Mouse (Mus musculus): ENCODE data around the gene Clip3. TPM values are rescaled to one million over a fixed set of nuclear protein-coding genes. Genes with fewer than 3 reads are reported as not detected.

Clip3 gene
- total and polyA plus RNA-seq, 2 experiments from 2014 or later: 140 to 144 TPM

- Histone ChIP-seq H3K4me2 (ENCODE audit: low read depth, low read length, poor library complexity, severe bottlenecking) (no peak overlapping the region), H3K27me3 (ENCODE audit: insufficient read depth, low read length) (no peaks in the 10 kb centered on the region), H3K9ac (replicated peaks; ENCODE audit: low read length, poor library complexity, severe bottlenecking) (no peak overlapping the region), H3K4me1 (ENCODE audit: insufficient read depth, low read length) (no peaks in the 10 kb centered on the region), H3K36me3 (ENCODE audit: insufficient read depth, low read length) (peaks cover 78% of the 10 kb centered on the region), H3K9me3 (ENCODE audit: low read length) (no peaks in the 10 kb centered on the region), H3K27ac (ENCODE audit: low read depth, low read length) (no peak overlapping the region), H3K4me3 (ENCODE audit: low read depth, low read length) (no peak overlapping the region)
- TF ChIP-seq CTCF (IDR thresholded peaks at IDR 0.05): peak; percentile 76
- DNase-seq (ENCODE audit: low spot score) (peak; percentile 47), ATAC-seq (ENCODE audit: low FRiP score) (no peak)
- 55% methylated on average over 3 of the region's 3 CpGs for WGBS
Observed at GRCm38 (mm10) chr7:30300914-30301313, 9.4 kb downstream of the Clip3 start.

DNA sequence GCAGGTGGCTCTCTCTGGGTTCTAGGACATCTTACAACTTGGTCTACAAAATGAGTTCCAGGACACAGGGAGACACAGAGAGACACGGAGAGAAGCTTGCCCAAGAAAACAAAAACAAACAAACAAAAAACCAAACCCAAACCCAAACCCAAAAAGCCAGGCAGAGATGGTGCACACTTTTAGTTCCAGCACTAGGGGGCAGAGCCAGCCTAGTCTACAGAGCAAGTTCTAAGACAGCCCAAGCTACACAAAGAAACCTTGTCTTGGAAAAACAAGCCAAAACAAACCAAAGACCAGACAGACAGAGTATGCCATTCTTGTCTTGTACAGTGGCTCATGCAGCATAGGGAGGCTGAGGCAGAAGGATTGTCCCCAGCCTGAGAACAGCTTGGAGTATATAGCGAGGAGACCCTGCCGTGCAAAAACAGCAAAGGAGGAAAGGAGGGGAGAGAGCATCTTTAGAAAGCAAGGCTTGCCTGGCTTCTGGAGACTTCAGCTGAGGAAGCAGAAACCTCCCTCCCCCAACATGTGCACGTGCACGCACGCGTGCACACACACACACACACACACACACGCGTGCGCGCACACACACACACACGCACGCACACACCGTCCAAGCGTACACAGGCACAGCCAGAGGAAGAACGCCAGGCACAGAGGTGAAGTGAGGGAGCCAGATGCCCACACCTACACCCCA is 14.7 kb downstream of the Clip3 start:
- ATAC-seq (ENCODE audit: low FRiP score): no peak
- H3K36me3 ChIP-seq (ENCODE audit: insufficient read depth, low read length): peaks cover 53% of the 10 kb centered on the region
- no peaks in the 10 kb centered on the region for H3K27me3 ChIP-seq (ENCODE audit: insufficient read depth, low read length)
- H3K4me1 ChIP-seq (ENCODE audit: insufficient read depth, low read length): peaks cover 8% of the 10 kb centered on the region; the same call in 1 of the 2 replicates
- no peak overlapping the region for H3K4me3 ChIP-seq (ENCODE audit: low read depth, low read length)
- peak; percentile 62 for TF ChIP-seq CTCF (IDR thresholded peaks at IDR 0.05)
- 92% methylated on average over 16 of the region's 16 CpGs for whole genome bisulfite sequencing
- H3K4me2 ChIP-seq (ENCODE audit: low read depth, low read length, poor library complexity, severe bottlenecking): no peak overlapping the region
- no peak overlapping the region for H3K27ac ChIP-seq (ENCODE audit: low read depth, low read length)
- no peak overlapping the region for H3K9ac ChIP-seq (replicated peaks; ENCODE audit: low read length, poor library complexity, severe bottlenecking)
- peak; percentile 46 for DNase-seq (ENCODE audit: low spot score)
- no peaks in the 10 kb centered on the region for H3K9me3 ChIP-seq (ENCODE audit: low read length)

DNA sequence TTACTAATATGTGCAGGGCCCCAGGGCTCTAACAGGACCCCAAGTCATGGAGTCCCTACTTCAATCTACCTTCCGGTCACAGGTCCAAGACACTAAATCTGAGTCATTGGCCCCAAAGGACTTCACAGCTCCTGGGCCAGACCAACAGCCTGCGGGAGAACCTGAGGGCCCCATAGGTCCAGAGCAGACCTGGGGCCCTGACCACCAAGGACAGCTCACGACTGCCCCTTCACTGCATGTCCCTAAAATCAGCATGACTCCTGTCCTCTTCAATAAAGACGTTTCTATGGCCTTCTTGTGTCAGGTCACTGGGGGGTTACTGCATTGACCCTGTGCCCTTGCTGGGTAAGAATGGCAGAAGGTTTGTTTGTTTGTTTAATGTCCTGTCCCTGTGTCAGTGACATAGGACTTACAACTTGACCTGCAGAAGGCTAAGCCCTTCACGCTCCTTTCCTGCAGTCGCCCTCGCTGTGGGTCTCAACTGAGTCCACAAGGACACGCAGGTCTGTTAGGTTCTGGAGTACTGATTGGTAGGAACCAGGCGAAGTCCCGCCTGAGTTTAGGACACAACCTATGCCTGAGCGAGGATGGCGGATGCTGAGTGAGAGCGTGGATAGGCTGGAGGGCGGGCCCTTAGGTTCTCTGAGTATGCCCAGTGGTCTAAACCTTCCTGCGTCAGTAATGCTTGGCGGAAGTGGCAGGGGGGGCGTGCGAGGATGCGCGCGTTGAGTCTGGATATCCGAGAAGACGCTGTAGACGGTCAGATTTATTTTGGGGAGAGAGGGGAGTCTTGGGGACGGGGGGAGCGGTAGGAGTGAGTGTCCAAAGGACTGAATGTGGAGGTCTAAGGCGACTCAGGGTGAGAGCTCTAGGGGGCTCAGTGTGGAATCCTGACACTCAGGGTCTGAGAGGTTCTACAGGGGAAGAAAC is 16.8 kb downstream of the Clip3 start, which contains the start of gene Alkbh6:
Alkbh6 (plus strand) TSS at position 642 of the 930 bp plus-strand sequence.
- ATAC-seq (ENCODE audit: low FRiP score) (peak; percentile 99), DNase-seq (ENCODE audit: low spot score) (peak; percentile 99)
- peak; percentile 8; the same call in 1 of the 2 replicates for TF ChIP-seq CTCF (IDR thresholded peaks at IDR 0.05)
- 4% methylated on average over 27 of the region's 27 CpGs for WGBS
- H3K4me1 ChIP-seq (ENCODE audit: insufficient read depth, low read length): peaks cover 8% of the 10 kb centered on the region; the same call in 1 of the 2 replicates
- H3K4me2 ChIP-seq (ENCODE audit: low read depth, low read length, poor library complexity, severe bottlenecking): peak within 1 kb of the TSS; percentile 78
- H3K36me3 ChIP-seq (ENCODE audit: insufficient read depth, low read length): peaks cover 32% of the 10 kb centered on the region
- no peaks in the 10 kb centered on the region for H3K27me3 ChIP-seq (ENCODE audit: insufficient read depth, low read length)
- H3K9ac ChIP-seq (replicated peaks; ENCODE audit: low read length, poor library complexity, severe bottlenecking): peak within 1 kb of the TSS; percentile 54
- peak within 1 kb of the TSS; percentile 76 for H3K27ac ChIP-seq (ENCODE audit: low read depth, low read length)
- H3K4me3 ChIP-seq (ENCODE audit: low read depth, low read length): peak within 1 kb of the TSS; percentile 55
- no peaks in the 10 kb centered on the region for H3K9me3 ChIP-seq (ENCODE audit: low read length)

DNA sequence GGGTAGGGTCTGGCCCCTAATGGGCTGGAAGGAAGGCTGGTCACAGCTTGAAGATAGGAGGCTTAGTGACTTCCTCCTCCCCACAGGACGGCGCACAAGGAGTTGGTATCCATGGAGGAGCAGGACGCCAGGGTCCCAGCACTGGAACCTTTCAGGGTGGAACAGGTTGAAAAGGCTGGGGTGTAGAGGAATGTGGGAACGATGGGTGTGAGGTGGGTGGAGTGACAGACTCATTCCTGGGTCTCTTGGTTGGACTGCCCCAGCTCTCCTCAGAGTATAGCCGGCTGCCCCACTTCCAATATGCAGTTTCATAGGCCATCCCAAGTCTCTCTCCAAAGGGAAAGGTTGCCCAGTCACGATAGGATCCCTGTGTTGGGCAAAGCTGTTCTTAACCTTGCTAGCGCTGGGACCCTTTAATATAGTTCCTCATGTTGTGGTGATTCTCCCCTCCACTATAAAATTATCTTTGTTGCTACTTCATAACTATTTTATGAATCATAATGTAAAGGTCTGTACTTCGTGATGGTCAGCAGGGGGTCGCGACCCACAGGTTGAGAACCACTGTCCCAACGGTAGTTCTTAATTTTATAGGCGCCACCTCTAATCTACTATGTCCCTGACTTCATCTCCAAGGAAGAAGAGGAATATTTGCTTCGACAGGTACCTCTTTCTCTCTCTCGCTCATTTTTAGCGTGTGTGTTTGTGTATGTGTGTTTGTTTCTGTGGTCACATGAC is 18.0 kb downstream of the Clip3 start:
- DNase-seq (ENCODE audit: low spot score) (no peak), ATAC-seq (ENCODE audit: low FRiP score) (no peak)
- Histone ChIP-seq H3K9ac (replicated peaks; ENCODE audit: low read length, poor library complexity, severe bottlenecking) (peak overlapping the region; percentile 54), H3K4me3 (ENCODE audit: low read depth, low read length) (peak overlapping the region; percentile 55), H3K27ac (ENCODE audit: low read depth, low read length) (no peak overlapping the region), H3K9me3 (ENCODE audit: low read length) (no peaks in the 10 kb centered on the region), H3K36me3 (ENCODE audit: insufficient read depth, low read length) (peaks cover 25% of the 10 kb centered on the region), H3K27me3 (ENCODE audit: insufficient read depth, low read length) (no peaks in the 10 kb centered on the region), H3K4me2 (ENCODE audit: low read depth, low read length, poor library complexity, severe bottlenecking) (peak overlapping the region; percentile 78), H3K4me1 (ENCODE audit: insufficient read depth, low read length) (peaks cover 8% of the 10 kb centered on the region; the same call in 1 of the 2 replicates)
- TF ChIP-seq CTCF (IDR thresholded peaks at IDR 0.05): no peak
- WGBS: 69% methylated on average over 15 of the region's 15 CpGs

- no peaks in the 10 kb centered on the region for H3K9me3 ChIP-seq (ENCODE audit: low read length)
- DNase-seq (ENCODE audit: low spot score) (no peak), ATAC-seq (ENCODE audit: low FRiP score) (no peak)
- no peak for TF ChIP-seq CTCF (IDR thresholded peaks at IDR 0.05)
- no peak overlapping the region for H3K4me2 ChIP-seq (ENCODE audit: low read depth, low read length, poor library complexity, severe bottlenecking)
- no peaks in the 10 kb centered on the region for H3K27me3 ChIP-seq (ENCODE audit: insufficient read depth, low read length)
- H3K4me3 ChIP-seq (ENCODE audit: low read depth, low read length): no peak overlapping the region
- peaks cover 8% of the 10 kb centered on the region; the same call in 1 of the 2 replicates for H3K4me1 ChIP-seq (ENCODE audit: insufficient read depth, low read length)
- peaks cover 25% of the 10 kb centered on the region for H3K36me3 ChIP-seq (ENCODE audit: insufficient read depth, low read length)
- no peak overlapping the region for H3K27ac ChIP-seq (ENCODE audit: low read depth, low read length)
- no peak overlapping the region for H3K9ac ChIP-seq (replicated peaks; ENCODE audit: low read length, poor library complexity, severe bottlenecking)
- 92% methylated on average over 12 of the region's 12 CpGs for WGBS
Observed at GRCm38 (mm10) chr7:30310136-30310535, 18.6 kb downstream of the Clip3 start.

Measured in midbrain, postnatal 0 days (tissue).